Mouse (Mus musculus) adrenal gland, postnatal 36 days (tissue): ENCODE measurements around the gene Abcc5. TPM values are rescaled to one million over a fixed set of nuclear protein-coding genes. Genes with fewer than 3 reads are reported as not detected.

Experiments
- DNase-seq, 2 experiments: peaks; one replicate each; pipeline ENCODE4 v3.0.0; 2021; ENCODE audit warnings: mixed read lengths in 1 of 2
- total RNA-seq, 2 experiments: library from RNA; stranded (reverse); gene quantifications; 2 replicates each; pipeline ENCODE4 v1.2.3; 2021

Gene Abcc5
- total RNA-seq, 2 experiments from 2014 or later: 59.4 to 78.0 TPM

DNA sequence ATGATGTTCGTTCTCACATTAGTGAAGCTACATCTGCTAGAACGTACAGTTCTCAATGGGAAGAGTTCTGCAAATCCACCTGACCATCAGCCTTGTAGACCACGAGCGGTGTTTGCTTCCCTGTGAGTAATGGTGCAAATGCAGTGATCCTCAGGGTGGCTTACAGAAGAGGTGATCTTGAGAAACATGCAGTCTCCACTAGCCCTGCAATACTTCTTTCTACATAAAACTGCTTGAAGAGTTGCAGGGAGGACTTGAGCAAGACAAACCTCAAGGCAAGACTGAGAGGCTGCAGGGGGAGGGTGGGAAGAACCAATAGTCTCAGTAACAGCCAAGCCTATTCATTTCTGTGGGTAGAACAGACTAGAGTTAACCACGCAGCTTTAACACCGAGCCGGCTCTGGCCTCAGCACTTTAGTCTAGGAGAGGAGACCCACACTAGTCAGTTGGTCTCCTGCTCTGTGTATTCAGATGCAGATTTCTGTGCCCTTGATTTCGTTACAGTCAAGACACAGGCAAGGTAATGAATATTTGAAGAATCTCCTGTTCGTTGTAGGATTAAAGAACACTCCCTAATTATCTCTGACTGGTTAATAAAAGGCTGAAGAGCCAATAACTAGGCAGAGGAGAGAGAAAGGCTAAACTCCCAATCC, 66.4 kb downstream of the Abcc5 start:
- DNase-seq: no peak

- no peak for DNase-seq
Measured at GRCm38 (mm10) chr16:20357837-20358236, 68.4 kb downstream of the Abcc5 start.

DNA sequence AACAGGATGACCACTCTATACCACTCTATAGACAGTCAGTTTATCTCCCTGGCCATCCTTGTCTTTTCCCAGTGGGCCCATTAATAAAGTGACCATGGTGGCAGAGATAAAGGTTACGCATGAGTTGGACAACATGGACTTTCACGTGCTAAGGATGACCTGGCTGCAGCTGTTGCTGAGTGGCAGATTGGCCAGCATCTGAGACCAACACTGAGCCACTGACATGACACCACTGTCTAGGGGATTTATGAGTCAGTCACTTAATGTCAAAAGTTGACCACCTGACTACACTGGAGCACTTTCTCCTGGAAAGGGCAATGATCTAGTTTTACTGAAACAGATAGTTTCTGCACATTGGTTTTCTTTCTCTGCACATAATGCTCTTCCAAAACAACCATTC, 71.4 kb downstream of the Abcc5 start:
- no peak for DNase-seq

- peak in 1 of 2 experiments; percentile 8 for DNase-seq
Measured at GRCm38 (mm10) chr16:20354011-20354410, 72.2 kb downstream of the Abcc5 start.

DNA sequence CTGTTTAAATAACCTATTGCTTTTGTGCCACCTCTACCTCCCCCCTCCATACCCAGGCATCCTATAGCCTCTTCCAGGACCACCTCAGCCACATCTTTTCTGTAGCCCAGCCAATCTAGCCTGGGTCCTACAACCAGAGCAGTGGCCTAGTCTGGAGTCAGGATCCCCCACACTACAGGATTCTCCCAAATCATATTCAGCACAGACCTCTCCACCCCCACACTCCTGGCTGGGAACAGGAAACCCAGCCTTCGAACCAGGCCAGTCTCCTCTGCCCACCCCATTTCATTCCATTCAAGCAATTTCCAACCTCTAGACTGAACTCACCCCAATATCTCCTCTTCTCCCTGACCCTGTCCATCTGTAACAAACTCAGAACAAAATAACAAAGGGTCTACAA, 80.7 kb downstream of the Abcc5 start:
- no peak for DNase-seq

DNA sequence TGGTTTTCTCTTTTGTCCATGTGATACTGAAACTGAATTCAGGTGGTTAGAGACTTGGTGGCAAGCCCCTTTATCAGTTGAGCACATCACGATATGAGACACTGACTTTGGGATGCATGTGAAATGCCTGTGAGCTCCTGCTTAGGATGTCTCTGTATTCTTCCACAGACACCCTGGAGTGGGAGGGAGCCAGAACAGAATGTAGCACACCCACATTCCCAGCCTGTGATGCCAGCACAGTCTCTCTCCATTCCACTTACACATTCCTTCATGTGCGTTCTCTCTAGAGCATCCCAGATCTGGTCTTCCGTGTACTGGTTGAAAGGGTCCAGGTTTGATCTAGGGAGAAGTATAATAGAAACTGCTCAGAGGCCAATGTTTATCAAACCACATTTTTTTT, 87.6 kb downstream of the Abcc5 start:
- no peak for DNase-seq

- DNase-seq: no peak
Measured at GRCm38 (mm10) chr16:20334918-20335317, 91.3 kb downstream of the Abcc5 start.

DNA sequence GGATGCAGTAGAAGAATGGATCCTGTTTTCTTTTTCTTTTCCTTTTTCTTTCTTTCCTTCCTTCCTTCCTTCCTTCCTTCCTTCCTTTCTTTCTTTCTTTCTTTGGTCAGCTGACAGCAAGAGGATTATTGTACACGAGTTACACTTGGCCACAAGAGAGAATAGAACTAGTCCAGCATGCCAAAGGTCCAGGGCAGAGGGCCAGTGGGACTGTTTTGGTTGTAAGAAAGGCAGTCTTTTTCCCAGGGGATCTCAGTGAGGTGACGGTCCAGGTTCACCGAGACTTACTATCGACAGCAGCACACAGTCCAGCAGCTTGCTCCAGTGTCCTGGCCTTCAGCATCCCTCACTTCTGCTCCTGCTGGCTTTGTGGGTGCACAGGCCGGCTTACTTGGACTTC, 97.9 kb downstream of the Abcc5 start:
- DNase-seq: peak in 1 of 2 experiments; percentile 17

DNA sequence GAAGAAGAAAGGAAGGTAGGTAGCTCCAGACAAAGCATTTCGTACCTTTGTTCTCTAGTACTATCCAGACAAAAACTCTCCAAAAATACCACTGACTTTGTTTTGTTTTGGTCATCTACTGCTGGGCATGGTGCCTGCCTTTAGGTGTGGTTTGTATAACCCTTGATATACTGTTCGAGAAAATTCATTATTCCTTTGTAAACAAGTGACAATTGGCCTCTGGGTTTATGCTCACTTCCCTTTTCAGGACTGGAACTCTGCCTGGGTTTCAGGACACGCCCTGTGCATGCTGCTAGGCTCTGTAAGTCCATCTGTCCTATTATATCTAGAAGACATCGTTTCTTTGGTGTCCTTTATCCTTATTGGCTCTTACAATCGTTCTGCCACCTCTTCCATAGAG, 100.9 kb downstream of the Abcc5 start, which contains the start of gene Cyp2ab1:
Gene Cyp2ab1, minus strand, starts transcription at position 119 of the 400 bp plus-strand sequence.
- DNase-seq: no peak

GRCm38 (mm10) chr16:20323907-20324306, 102.3 kb downstream of the Abcc5 start:
- DNase-seq: no peak

DNA sequence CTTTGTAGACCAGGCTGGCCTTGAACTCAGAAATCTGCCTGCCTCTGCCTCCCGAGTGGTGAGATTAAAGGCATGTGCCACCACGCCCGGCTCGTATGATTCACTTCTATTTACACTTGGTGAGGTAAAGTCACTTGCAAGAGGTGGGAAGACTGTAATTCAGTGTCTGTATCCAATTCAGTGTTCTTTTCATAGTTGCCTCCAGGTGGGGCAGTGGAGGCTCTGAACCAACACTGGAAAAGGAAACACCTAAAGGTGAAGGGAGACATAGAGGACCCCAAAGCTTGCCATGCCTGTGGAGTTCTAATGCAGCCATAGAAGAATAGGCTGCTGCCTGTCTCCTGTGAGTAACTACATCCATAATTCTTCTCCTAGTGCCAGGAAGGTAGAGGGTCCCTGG, 103.9 kb downstream of the Abcc5 start:
- no peak for DNase-seq

DNA sequence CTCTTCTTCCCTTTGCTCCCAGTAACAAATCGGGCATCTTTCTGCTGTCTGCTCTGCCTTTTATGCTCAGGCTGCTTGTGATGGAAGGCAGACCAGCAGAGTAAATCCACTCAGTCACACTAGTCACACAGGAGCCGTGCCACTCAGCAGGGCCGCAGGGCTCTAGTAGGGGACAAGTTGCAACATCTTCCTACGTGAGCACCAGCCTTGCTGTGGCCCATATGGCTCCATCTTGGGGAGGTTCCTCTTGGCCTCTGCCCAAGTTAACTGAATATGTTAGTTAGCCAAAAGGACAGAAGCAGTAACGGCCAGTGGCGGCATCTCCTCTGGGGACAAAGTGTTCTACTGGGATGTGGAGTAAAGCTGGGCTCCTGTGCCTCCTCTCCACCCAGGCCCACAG, 109.4 kb downstream of the Abcc5 start:
- no peak for DNase-seq

DNA sequence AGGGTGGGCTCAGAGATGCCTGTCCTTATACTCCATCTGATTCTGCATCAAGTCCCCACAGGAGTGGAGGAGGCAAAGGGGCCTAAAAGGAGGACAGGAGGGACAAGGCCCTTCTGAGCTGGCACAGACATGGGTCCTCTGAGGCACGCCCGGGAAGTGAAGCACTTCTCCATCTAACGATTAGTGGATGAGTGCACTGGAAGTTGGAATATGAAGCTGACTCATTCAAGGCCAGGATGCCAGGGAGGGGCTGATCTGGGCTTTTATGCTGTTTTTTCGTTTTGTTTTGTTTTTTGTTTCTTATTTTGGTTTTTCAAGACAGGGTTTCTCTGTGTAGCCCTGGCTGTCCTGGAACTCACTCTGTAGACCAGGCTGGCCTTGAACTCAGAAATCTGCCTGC, 110.9 kb downstream of the Abcc5 start:
- DNase-seq: peak; percentile 40 to 49

DNA sequence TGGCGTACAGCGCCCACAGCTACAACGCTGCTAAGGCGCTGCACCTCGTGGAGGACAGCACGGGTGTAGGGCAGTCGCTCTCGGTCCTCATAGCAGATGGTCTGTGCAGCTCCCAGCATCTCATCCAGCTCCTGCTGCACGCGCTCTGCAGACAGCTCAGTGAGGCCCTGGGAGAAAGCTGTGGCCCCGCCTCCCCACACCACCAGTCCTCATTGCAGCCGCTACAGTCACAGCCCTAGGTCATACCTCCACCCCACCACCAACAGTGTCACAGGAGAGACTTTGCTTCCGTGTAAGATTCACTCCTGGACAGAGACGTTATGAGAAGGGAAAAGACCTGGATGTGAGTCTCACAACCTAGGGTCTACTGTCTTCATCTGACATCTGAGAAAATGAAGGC, 113.9 kb downstream of the Abcc5 start:
- no peak for DNase-seq

DNA sequence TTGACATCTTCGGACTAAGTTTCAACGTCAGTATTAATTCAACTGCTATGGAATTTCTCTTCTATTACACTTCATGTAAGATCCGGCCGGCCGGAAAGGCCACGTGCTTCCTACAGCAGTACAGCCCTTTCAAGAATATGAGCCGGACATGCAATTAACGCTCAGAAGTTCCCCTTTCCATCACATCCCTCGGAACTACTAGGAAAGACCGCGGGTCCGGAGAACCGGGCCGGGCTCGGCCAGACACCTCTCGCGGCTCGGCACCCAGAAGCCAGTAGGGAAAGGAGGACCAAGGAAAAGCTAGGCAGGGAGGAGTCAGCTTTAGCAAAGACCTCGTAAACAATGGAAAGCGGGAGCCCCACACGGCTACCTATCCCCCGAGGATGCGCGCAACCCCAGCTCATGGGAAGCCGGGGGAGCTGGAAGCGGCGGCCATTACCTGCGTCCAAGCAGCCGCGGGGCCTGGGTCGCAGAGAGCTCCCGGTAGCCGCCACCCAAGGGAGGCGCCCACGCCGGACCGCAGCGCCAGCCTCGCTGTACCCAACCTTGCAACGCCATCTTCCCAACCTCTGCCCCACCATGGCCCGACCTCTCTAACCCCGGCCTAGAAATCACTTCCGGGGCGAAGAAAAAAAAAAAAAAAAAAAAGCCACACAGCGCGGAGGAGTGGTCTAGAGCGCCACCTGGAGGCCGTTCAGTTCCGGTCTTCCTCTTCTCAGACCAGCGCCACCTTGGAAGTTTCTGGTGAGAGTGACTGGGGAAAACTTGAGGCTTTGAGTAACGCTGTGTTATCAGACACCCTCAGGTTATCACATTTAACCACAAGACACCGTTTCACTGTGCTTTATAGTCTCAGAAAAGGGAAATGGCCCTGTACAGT, 124.2 kb downstream of the Abcc5 start, which contains the start of gene Parl:
Gene Parl, minus strand, starts transcription at position 618 of the 880 bp plus-strand sequence.
- DNase-seq: peak; percentile 80 to 89

DNA sequence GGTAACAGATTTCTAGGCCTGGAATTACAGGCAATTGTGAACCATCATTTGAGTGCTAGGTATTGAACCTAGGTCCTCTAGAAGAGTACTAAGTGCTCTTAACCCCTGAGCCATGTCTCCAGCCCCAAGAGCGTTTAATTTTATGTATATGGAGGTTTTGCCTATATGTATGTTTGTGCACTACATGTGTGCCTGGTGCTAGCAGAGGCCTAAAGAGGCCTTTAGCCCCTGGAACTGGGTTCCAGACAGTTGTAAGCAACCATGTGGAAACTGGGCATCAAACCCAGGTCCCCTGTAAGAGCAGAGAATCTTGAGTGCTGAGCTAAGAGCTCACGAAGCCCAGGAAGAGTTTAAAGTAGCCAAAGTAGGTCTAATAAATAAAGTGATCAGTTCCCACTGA, 126.1 kb downstream of the Abcc5 start:
- no peak for DNase-seq

Other genes starting within 250 kb of the Abcc5 start
- gene Map6d1, start 185.0 kb downstream of the Abcc5 start, total RNA-seq: 10 to 100 TPM in 1 of 2 experiments, under 1 TPM in 1; 0.66 to 16.8 TPM
- 100 to 1,000 TPM; 111 to 120 TPM for gene Parl, start 124.0 kb downstream of the Abcc5 start, total RNA-seq
- under 1 TPM; 0.23 to 0.33 TPM for gene Cyp2ab1, start 101.0 kb downstream of the Abcc5 start, total RNA-seq
- gene Eif2b5, start 72.4 kb upstream of the Abcc5 start, total RNA-seq: 10 to 100 TPM; 62.4 to 62.6 TPM
- 10 to 100 TPM; 40.7 to 45.2 TPM for gene Dvl3, start 90.6 kb upstream of the Abcc5 start, total RNA-seq
- 100 to 1,000 TPM; 279 to 383 TPM for gene Ap2m1, start 109.1 kb upstream of the Abcc5 start, total RNA-seq
- gene Abcf3, start 122.2 kb upstream of the Abcc5 start, total RNA-seq: 10 to 100 TPM; 86.0 to 95.3 TPM
- 1 to 10 TPM; 1.4 to 1.6 TPM for gene Vwa5b2, start 163.1 kb upstream of the Abcc5 start, total RNA-seq
- gene Eef1akmt4, start 185.2 kb upstream of the Abcc5 start, total RNA-seq: 1 to 10 TPM; 9.5 to 10.0 TPM
- under 1 TPM in 1 of 2 experiments, not detected in 1; 0.26 TPM for gene Gm49333, start 185.2 kb upstream of the Abcc5 start, total RNA-seq
- gene Alg3, start 185.3 kb upstream of the Abcc5 start, total RNA-seq: 10 to 100 TPM; 26.9 to 29.8 TPM
- gene Camk2n2, start 194.9 kb upstream of the Abcc5 start, total RNA-seq: 100 to 1,000 TPM in 1 of 2 experiments, 10 to 100 TPM in 1; 25.3 to 128 TPM
- 10 to 100 TPM in 1 of 2 experiments, 1 to 10 TPM in 1; 8.9 to 17.5 TPM for gene Ece2, start 203.4 kb upstream of the Abcc5 start, total RNA-seq
- gene Psmd2, start 225.3 kb upstream of the Abcc5 start, total RNA-seq: 100 to 1,000 TPM; 288 to 322 TPM
- 100 to 1,000 TPM; 352 to 397 TPM for gene Eif4g1, start 241.9 kb upstream of the Abcc5 start, total RNA-seq